Mouse (Mus musculus): ENCODE data around the gene Mybpc2. TPM values are rescaled to one million over a fixed set of nuclear protein-coding genes. Genes with fewer than 3 reads are reported as not detected.
A peak's percentile ranks its signal among the peaks of the same experiment; 100 is the strongest.

Mybpc2 gene
- 0.15 and 0.33 TPM in 2 replicates for total RNA-seq (2014; rRNA removed)
- 0.15 and 0.29 TPM in 2 replicates for polyA plus RNA-seq (2015; fragmentation: Nextera tagmentation; extraction: Ambion mirVana)

DNA sequence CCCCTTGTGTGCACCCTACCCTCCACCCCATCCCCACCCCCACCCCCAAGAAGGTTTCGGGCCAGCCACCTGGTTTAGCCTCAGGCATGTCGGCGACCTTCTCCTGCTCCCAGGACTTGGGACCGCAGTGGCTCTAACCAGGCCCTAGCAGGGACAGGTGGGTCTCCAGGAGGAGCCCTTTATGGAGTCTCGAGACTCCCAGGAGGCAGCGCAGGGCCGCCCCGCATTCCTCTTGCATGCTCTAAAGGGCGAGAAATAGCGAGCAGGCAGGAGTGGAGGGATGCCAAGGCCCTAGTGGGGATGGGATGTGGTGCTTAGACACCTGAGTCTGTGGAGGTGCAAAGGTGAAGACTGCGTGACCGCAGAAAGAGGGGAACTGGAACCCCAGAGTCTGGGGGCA is at the start of gene Mybpc2:
Mybpc2 (minus strand) TSS at position 155 of the 400 bp plus-strand sequence.
- Histone ChIP-seq H3K27me3 (ENCODE audit: insufficient read depth, low read length) (no peaks in the 10 kb centered on the region), H3K4me1 (ENCODE audit: insufficient read depth) (0 out of 2 replicates have a peak, but pooled peaks cover 3% of the 10 kb centered on the region), H3K9me3 (ENCODE audit: low read length) (no peaks in the 10 kb centered on the region), H3K36me3 (ENCODE audit: insufficient read depth) (no peaks in the 10 kb centered on the region), H3K27ac (ENCODE audit: low read depth, low read length) (no peak within 1 kb of the TSS), H3K4me3 (ENCODE audit: low read depth, low read length) (0 out of 2 replicates have a peak within 1 kb of the TSS, but pooled peaks have one; percentile 3), H3K4me2 (ENCODE audit: low read depth) (peak within 1 kb of the TSS; percentile 26), H3K9ac (no peak within 1 kb of the TSS)
- 42% methylated on average over 12 of the region's 12 CpGs for WGBS
- ATAC-seq: no peak
- DNase-seq: no peak
- TF ChIP-seq CTCF (IDR thresholded peaks at IDR 0.05; ENCODE audit: low read depth): no peak

GRCm38 (mm10) chr7:44572956-44573484 is 48.6 kb upstream of the Mybpc2 start:
- Histone ChIP-seq H3K27ac (ENCODE audit: low read depth, low read length) (no peak overlapping the region), H3K36me3 (ENCODE audit: insufficient read depth) (no peaks in the 10 kb centered on the region), H3K9ac (no peak overlapping the region), H3K4me2 (ENCODE audit: low read depth) (no peak overlapping the region), H3K4me3 (ENCODE audit: low read depth, low read length) (no peak overlapping the region), H3K9me3 (ENCODE audit: low read length) (no peaks in the 10 kb centered on the region), H3K4me1 (ENCODE audit: insufficient read depth) (no peaks in the 10 kb centered on the region), H3K27me3 (ENCODE audit: insufficient read depth, low read length) (no peaks in the 10 kb centered on the region)
- ATAC-seq (no peak), DNase-seq (no peak)
- TF ChIP-seq CTCF (IDR thresholded peaks at IDR 0.05; ENCODE audit: low read depth): no peak
- 70% methylated on average over 5 of the region's 5 CpGs for WGBS

- H3K4me2 ChIP-seq (ENCODE audit: low read depth): no peak within 1 kb of the TSS
- H3K9ac ChIP-seq: no peak within 1 kb of the TSS
- H3K4me1 ChIP-seq (ENCODE audit: insufficient read depth): no peaks in the 10 kb centered on the region
- 36% methylated on average over 7 of the region's 7 CpGs for WGBS
- no peak for DNase-seq
- H3K4me3 ChIP-seq (ENCODE audit: low read depth, low read length): no peak within 1 kb of the TSS
- TF ChIP-seq CTCF (IDR thresholded peaks at IDR 0.05; ENCODE audit: low read depth): no peak
- H3K36me3 ChIP-seq (ENCODE audit: insufficient read depth): no peaks in the 10 kb centered on the region
- H3K27me3 ChIP-seq (ENCODE audit: insufficient read depth, low read length): no peaks in the 10 kb centered on the region
- H3K27ac ChIP-seq (ENCODE audit: low read depth, low read length): no peak within 1 kb of the TSS
- ATAC-seq: no peak
- no peaks in the 10 kb centered on the region for H3K9me3 ChIP-seq (ENCODE audit: low read length)
Observed at GRCm38 (mm10) chr7:44572213-44572701, 47.8 kb upstream of the Mybpc2 start, which contains the start of gene Napsa. Napsa (plus strand) TSS chr7:44572380.

GRCm38 (mm10) chr7:44571811-44572210 is 47.4 kb upstream of the Mybpc2 start:
- TF ChIP-seq CTCF (IDR thresholded peaks at IDR 0.05; ENCODE audit: low read depth): no peak
- Histone ChIP-seq H3K36me3 (ENCODE audit: insufficient read depth) (no peaks in the 10 kb centered on the region), H3K27ac (ENCODE audit: low read depth, low read length) (no peak overlapping the region), H3K4me3 (ENCODE audit: low read depth, low read length) (no peak overlapping the region), H3K9ac (no peak overlapping the region), H3K9me3 (ENCODE audit: low read length) (no peaks in the 10 kb centered on the region), H3K4me1 (ENCODE audit: insufficient read depth) (no peaks in the 10 kb centered on the region), H3K27me3 (ENCODE audit: insufficient read depth, low read length) (no peaks in the 10 kb centered on the region), H3K4me2 (ENCODE audit: low read depth) (no peak overlapping the region)
- whole genome bisulfite sequencing: 31% methylated on average over 4 of the region's 4 CpGs
- DNase-seq: no peak
- no peak for ATAC-seq

- DNase-seq (no peak), ATAC-seq (no peak)
- Histone ChIP-seq H3K4me3 (ENCODE audit: low read depth, low read length) (no peak overlapping the region), H3K27ac (ENCODE audit: low read depth, low read length) (no peak overlapping the region), H3K9ac (no peak overlapping the region), H3K4me2 (ENCODE audit: low read depth) (no peak overlapping the region), H3K36me3 (ENCODE audit: insufficient read depth) (no peaks in the 10 kb centered on the region), H3K27me3 (ENCODE audit: insufficient read depth, low read length) (no peaks in the 10 kb centered on the region), H3K4me1 (ENCODE audit: insufficient read depth) (no peaks in the 10 kb centered on the region), H3K9me3 (ENCODE audit: low read length) (no peaks in the 10 kb centered on the region)
- TF ChIP-seq CTCF (IDR thresholded peaks at IDR 0.05; ENCODE audit: low read depth): no peak
- WGBS: 88% methylated on average over 6 of the region's 6 CpGs
Observed at GRCm38 (mm10) chr7:44570989-44571388, 46.5 kb upstream of the Mybpc2 start.

- ATAC-seq (no peak), DNase-seq (no peak)
- Histone ChIP-seq H3K4me2 (ENCODE audit: low read depth) (no peak overlapping the region), H3K9me3 (ENCODE audit: low read length) (no peaks in the 10 kb centered on the region), H3K4me1 (ENCODE audit: insufficient read depth) (no peaks in the 10 kb centered on the region), H3K27ac (ENCODE audit: low read depth, low read length) (no peak overlapping the region), H3K9ac (no peak overlapping the region), H3K27me3 (ENCODE audit: insufficient read depth, low read length) (no peaks in the 10 kb centered on the region), H3K4me3 (ENCODE audit: low read depth, low read length) (no peak overlapping the region), H3K36me3 (ENCODE audit: insufficient read depth) (no peaks in the 10 kb centered on the region)
- 74% methylated on average over 9 of the region's 9 CpGs for WGBS
- no peak for TF ChIP-seq CTCF (IDR thresholded peaks at IDR 0.05; ENCODE audit: low read depth)
Observed at GRCm38 (mm10) chr7:44568803-44569202, 44.3 kb upstream of the Mybpc2 start.

- Histone ChIP-seq H3K9me3 (ENCODE audit: low read length) (no peaks in the 10 kb centered on the region), H3K4me1 (ENCODE audit: insufficient read depth) (no peaks in the 10 kb centered on the region), H3K36me3 (ENCODE audit: insufficient read depth) (no peaks in the 10 kb centered on the region), H3K27me3 (ENCODE audit: insufficient read depth, low read length) (no peaks in the 10 kb centered on the region), H3K4me3 (ENCODE audit: low read depth, low read length) (no peak overlapping the region), H3K4me2 (ENCODE audit: low read depth) (no peak overlapping the region), H3K27ac (ENCODE audit: low read depth, low read length) (no peak overlapping the region), H3K9ac (no peak overlapping the region)
- DNase-seq: no peak
- 83% methylated on average over 6 of the region's 6 CpGs for WGBS
- no peak for TF ChIP-seq CTCF (IDR thresholded peaks at IDR 0.05; ENCODE audit: low read depth)
- ATAC-seq: no peak
Observed at GRCm38 (mm10) chr7:44565414-44565813, 41.0 kb upstream of the Mybpc2 start.

Measured in forebrain, postnatal 0 days (tissue).